Mouse (Mus musculus) hindbrain, postnatal 0 days (tissue): ENCODE measurements at regions not wholly inside any gene's neighbourhood (a gene's known extent, or its start where the extent isn't known, plus 50 kb on each side); places are given as distances from the start of the nearest gene placed in this dataset.

Experiments
- ATAC-seq: fragments of 200-750 bp; cut with Nextera tagmentation; 2 replicates; pipeline ENCODE4 v1.8.0; 2017; ENCODE audit warnings: mild to moderate bottlenecking, moderate TSS enrichment, moderate library complexity
- DNase-seq: peaks from one replicate; pipeline ENCODE4 v3.0.0-alpha.2; 2015; ENCODE audit warnings: low spot score
- H3K27ac ChIP-seq: fragments of 300-500 bp; sonication (generic); 2 replicates; pipeline ENCODE4 v1.5.1; 2014; ENCODE audit warnings: mild to moderate bottlenecking
- H3K27me3 ChIP-seq: fragments of 300-500 bp; sonication (generic); 2 replicates; pipeline ENCODE4 v1.6.1; 2014; ENCODE audit warnings: low read length, mixed read lengths; ENCODE audit not compliant: insufficient read depth
- H3K36me3 ChIP-seq: fragments of 300-500 bp; sonication (generic); 2 replicates; pipeline ENCODE4 v1.6.1; 2014; ENCODE audit warnings: low read length, mixed read lengths; ENCODE audit not compliant: insufficient read depth
- H3K4me1 ChIP-seq: fragments of 300-500 bp; sonication (generic); 2 replicates; pipeline ENCODE4 v1.6.1; 2014; ENCODE audit warnings: antibody characterized with exemption, low read length, mixed read lengths; ENCODE audit not compliant: insufficient read depth
- H3K4me2 ChIP-seq: fragments of 300-500 bp; sonication (generic); 2 replicates; pipeline ENCODE4 v1.6.1; 2014; ENCODE audit warnings: low read depth, mild to moderate bottlenecking, low read length, moderate library complexity, mixed read lengths
- H3K4me3 ChIP-seq: fragments of 300-500 bp; sonication (generic); 2 replicates; pipeline ENCODE4 v1.5.1; 2014; ENCODE audit warnings: low read length
- H3K9ac ChIP-seq: fragments of 300-500 bp; sonication (generic); replicated peaks from 2 replicates; pipeline ENCODE4 v1.6.1; 2014; ENCODE audit warnings: mild to moderate bottlenecking, low read length, moderate library complexity, mixed read lengths
- H3K9me3 ChIP-seq: fragments of 300-500 bp; sonication (generic); 2 replicates; pipeline ENCODE4 v1.6.1; 2016; ENCODE audit warnings: low read length, mixed read lengths
- CTCF ChIP-seq: IDR thresholded peaks from 2 replicates; pipeline ENCODE4 v1.5.1; 2016; ENCODE audit warnings: antibody characterized with exemption, control low read depth, low read depth
- WGBS: fragments of 180-500 bp; shearing (Covaris S2); extraction: QIAGEN DNeasy Blood & Tissue Kit; methylation state at CpG from one replicate; pipeline ENCODE4 v1.1.7; 2014; 5-methylcytosine and 5-hydroxymethylcytosine counted together

DNA sequence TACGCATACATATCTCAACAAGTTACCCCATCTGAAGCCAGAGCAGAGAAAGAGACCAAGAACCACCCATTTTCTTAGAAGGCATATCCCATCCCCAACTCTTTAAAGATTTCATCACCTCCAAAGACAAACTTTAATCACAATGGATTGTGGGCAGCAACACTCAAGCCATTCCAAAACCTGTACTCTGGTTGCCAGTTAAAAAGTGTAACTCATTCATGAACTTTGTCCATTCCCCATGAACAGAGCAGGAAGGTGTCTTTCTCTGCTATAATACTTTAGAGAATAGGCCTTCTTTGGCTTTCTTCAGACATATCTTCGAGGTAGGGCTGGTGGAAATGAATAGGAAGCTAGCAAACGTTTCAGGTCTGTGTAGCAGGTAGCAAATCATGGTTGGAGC, 160.4 kb downstream of the Fzd1 start:
- Histone ChIP-seq H3K9me3 (no peaks in the 10 kb centered on the region), H3K27me3 (no peaks in the 10 kb centered on the region), H3K9ac (no peak overlapping the region), H3K27ac (no peak overlapping the region), H3K36me3 (no peaks in the 10 kb centered on the region), H3K4me2 (no peak overlapping the region), H3K4me3 (no peak overlapping the region), H3K4me1 (no peaks in the 10 kb centered on the region)
- 89% methylated on average over 3 of the region's 3 CpGs for WGBS
- no peak for TF ChIP-seq CTCF
- DNase-seq (no peak), ATAC-seq (no peak)

DNA sequence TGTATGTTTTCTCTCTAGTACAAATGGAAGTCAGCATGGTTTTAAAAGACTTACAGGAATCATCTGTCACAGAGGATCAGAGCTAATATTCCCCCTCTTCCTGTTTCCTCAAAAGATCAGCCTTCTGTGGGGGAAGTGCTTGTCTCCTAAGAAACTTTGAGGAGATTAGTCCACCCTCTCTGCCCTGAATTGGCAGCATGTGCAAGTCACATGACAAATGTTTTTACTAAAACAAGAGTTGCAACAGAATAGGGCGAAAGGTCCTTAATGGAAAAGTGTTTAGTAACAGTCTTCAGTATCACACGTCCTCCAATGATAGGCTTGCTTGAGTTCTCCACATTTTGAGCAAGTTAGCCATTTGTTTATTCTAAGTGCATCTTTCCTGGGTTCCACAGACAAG, 162.8 kb downstream of the Fzd1 start:
- no peak overlapping the region for H3K4me2 ChIP-seq
- H3K9ac ChIP-seq = no peak overlapping the region
- no peaks in the 10 kb centered on the region for H3K27me3 ChIP-seq
- ATAC-seq (no peak), DNase-seq (no peak)
- no peaks in the 10 kb centered on the region for H3K9me3 ChIP-seq
- 66% methylated on average over 2 of the region's 2 CpGs for WGBS
- no peaks in the 10 kb centered on the region for H3K4me1 ChIP-seq
- TF ChIP-seq CTCF = no peak
- H3K4me3 ChIP-seq = no peak overlapping the region
- H3K27ac ChIP-seq = no peak overlapping the region
- no peaks in the 10 kb centered on the region for H3K36me3 ChIP-seq

DNA sequence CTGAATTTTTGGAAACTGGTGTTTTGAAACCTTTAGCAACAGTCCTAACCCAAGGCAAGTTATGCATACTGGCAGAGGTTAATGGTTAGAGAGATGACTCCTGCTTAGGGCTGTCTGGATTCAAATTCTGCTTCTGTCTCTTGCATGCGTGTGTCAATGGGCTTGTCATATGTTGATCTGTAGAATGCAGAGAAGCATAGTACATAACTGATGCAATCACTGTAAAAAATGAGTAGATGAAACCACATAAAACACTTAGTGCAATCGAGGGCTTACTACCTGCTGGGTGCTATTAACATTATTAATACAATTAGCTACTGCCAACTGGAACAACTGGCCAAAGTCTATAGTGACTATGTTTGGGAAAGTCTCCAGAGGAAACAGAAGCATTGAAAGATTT, 163.3 kb downstream of the Fzd1 start:
- Histone ChIP-seq H3K4me2 (no peak overlapping the region), H3K27ac (no peak overlapping the region), H3K4me1 (no peaks in the 10 kb centered on the region), H3K36me3 (no peaks in the 10 kb centered on the region), H3K9me3 (no peaks in the 10 kb centered on the region), H3K4me3 (no peak overlapping the region), H3K27me3 (no peaks in the 10 kb centered on the region), H3K9ac (no peak overlapping the region)
- WGBS = 64% methylated on average over 2 of the region's 2 CpGs
- no peak for TF ChIP-seq CTCF
- ATAC-seq = no peak
- DNase-seq = no peak

DNA sequence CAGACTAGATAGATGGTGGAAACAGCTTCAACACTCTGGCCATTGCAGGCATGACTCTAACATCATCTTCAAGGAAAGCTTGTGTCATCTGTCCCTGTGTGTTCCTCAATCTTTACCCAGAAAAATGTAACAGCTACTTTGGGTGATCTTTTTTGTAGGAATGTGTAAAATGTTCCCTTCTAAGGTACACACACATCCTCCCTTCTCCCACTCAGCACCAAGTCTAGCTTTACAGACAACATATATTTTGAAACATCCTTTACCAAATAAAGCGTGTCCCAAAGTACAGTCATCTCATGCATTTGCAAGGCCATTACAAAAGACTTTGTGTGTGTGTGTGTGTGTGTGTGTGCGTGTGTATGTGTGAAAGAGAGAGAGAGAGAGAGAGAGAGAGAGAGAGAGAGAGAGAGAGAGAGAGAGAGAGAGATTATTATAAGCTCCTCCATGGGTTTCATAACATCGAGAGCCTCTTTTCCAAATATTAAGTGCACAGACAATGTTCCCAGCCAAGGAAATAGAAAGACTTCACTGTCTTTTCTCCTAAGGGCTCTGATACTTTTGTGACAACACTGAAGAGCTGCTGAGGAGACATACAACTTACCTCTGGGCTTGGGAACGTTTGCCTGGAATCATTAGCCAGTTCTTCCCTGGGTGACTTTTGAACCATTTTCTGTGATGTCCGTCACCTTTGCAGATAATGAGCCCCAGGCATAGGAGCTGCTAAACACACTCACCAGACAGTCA, 164.0 kb downstream of the Fzd1 start:
- no peak for TF ChIP-seq CTCF
- WGBS = 79% methylated on average over 5 of the region's 5 CpGs
- no peak overlapping the region for H3K9ac ChIP-seq
- H3K27me3 ChIP-seq = no peaks in the 10 kb centered on the region
- ATAC-seq (no peak), DNase-seq (no peak)
- H3K4me3 ChIP-seq = no peak overlapping the region
- H3K4me1 ChIP-seq = no peaks in the 10 kb centered on the region
- no peaks in the 10 kb centered on the region for H3K36me3 ChIP-seq
- no peak overlapping the region for H3K27ac ChIP-seq
- no peak overlapping the region for H3K4me2 ChIP-seq
- no peaks in the 10 kb centered on the region for H3K9me3 ChIP-seq

DNA sequence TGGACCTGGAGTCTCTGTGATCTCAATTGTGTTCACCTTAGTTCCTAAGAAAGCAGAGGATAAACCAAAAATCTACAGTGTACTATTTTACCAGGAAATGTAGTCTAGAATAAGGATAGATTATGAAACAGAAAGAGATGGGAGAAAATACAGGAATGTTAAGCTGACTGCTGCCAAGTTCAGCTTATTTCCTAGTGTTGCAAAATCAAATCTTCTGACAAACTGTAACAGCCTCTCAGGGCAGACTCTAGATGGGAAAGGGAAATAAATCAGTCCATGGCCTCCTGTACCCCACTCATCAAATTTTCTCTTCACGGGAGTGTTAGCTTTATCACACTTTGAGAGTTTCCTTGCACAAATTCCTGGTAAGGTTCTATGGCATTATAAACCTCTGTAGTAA, 166.1 kb downstream of the Fzd1 start:
- DNase-seq (no peak), ATAC-seq (no peak)
- H3K4me1 ChIP-seq = no peaks in the 10 kb centered on the region
- H3K36me3 ChIP-seq = no peaks in the 10 kb centered on the region
- H3K27ac ChIP-seq = no peak overlapping the region
- H3K9me3 ChIP-seq = no peaks in the 10 kb centered on the region
- H3K4me2 ChIP-seq = no peak overlapping the region
- WGBS = 96% methylated on average over 1 of the region's 1 CpGs
- no peak for TF ChIP-seq CTCF
- no peak overlapping the region for H3K4me3 ChIP-seq
- no peak overlapping the region for H3K9ac ChIP-seq
- H3K27me3 ChIP-seq = no peaks in the 10 kb centered on the region

DNA sequence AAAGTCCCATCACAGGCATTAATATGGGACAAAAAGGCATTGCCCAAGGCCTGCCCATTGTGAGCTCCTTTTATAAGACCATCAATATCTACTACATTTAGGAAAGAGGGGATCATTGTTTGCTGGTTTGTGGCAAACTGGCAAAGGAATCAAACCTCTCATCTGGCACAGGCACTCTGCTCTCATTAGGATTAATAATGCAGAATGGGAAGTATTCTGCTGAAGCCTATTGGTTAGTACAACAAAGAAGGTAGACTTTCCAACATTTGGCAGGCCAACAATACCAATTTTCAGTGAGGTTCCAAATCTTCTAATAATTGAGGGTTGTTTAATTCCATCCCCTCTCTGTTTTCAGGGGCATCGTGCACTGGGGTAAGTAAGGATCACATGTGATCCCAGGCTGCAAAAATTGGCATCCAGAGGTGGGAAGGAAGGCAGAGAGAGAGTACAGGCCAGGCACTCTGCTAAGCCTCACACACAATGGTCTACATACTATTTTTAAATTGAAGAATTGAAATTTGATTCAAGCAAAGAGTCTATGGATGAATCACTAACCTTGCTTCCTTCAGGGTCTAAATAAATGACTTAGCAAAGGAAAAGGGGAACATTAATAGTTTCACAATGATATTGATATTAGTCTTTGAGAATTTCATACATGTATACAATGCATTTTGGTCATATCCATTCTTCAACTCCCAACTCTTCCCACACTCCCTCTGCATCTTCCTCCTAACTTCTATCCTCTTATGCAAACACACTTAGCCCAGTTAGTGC, 174.9 kb downstream of the Fzd1 start:
- no peak overlapping the region for H3K27ac ChIP-seq
- WGBS = 91% methylated on average over 1 of the region's 1 CpGs
- no peak overlapping the region for H3K4me3 ChIP-seq
- ATAC-seq (no peak), DNase-seq (no peak)
- TF ChIP-seq CTCF = no peak
- H3K4me2 ChIP-seq = no peak overlapping the region
- H3K27me3 ChIP-seq = no peaks in the 10 kb centered on the region
- no peak overlapping the region for H3K9ac ChIP-seq
- no peaks in the 10 kb centered on the region for H3K9me3 ChIP-seq
- no peaks in the 10 kb centered on the region for H3K36me3 ChIP-seq
- H3K4me1 ChIP-seq = no peaks in the 10 kb centered on the region

DNA sequence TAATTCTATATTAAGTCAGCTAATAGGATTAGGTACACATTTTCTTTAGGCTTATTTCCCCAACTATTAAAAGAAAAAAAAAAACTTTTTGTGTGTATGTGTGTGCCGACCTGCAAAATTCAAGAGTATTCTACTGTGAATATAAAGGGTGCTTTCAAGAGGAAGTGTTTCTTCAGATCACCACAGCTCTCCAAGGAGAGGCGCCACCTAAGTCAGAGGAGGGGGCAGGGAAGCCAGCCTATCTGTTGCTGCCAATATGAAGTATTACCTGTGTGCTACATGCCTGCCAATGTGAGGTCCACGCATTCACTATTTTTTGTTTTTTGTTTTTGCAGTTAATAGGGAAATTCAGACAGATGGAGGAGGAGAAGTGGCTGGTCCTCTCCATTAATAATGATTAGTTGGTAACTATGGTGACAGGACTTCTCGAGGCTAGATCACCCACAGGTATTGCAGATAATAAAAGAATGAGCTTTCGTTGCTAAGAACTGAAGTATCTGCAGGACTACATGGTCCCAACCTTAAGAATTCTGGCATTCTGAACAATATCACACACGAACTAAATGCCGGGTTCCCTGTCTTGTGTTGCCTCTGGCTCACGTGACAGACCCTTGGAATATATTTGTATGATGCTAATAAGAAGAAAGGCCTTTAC, 177.5 kb downstream of the Fzd1 start:
- no peak for TF ChIP-seq CTCF
- Histone ChIP-seq H3K9me3 (no peaks in the 10 kb centered on the region), H3K4me1 (no peaks in the 10 kb centered on the region), H3K27ac (no peak overlapping the region), H3K9ac (no peak overlapping the region), H3K27me3 (no peaks in the 10 kb centered on the region), H3K36me3 (no peaks in the 10 kb centered on the region), H3K4me2 (no peak overlapping the region), H3K4me3 (no peak overlapping the region)
- ATAC-seq = peak; percentile 55; the same call in 1 of the 2 replicates
- no peak for DNase-seq
- WGBS = 70% methylated on average over 8 of the region's 8 CpGs
